Mouse (Mus musculus) heart, embryonic 15.5 days (tissue): ENCODE data around the gene Ccdc85a. TPM values are rescaled to one million over a fixed set of nuclear protein-coding genes. Genes with fewer than 3 reads are reported as not detected.
A peak's percentile ranks its signal among the peaks of the same experiment; 100 is the strongest.
"Not testable (repeated sequence)": the region's sequence is repeated elsewhere in the genome, so short reads cannot be mapped to it uniquely, and the experiment has no call there.

Experiments used
- ATAC-seq: fragments of 200-750 bp; cut with Nextera tagmentation; replicated peaks from 2 replicates; pipeline ENCODE4 v1.8.0; 2017; ENCODE audit warnings: low read depth, moderate TSS enrichment; ENCODE audit not compliant: insufficient number of reproducible peaks, insufficient read depth, low FRiP score
- H3K27ac ChIP-seq: fragments of 300-500 bp; sonication (generic); 2 replicates; pipeline ENCODE4 v1.5.1; 2015; ENCODE audit warnings: mild to moderate bottlenecking, inconsistent platforms
- H3K27me3 ChIP-seq: fragments of 300-500 bp; sonication (generic); 2 replicates; pipeline ENCODE4 v1.6.1; 2015; ENCODE audit warnings: inconsistent platforms
- H3K36me3 ChIP-seq: fragments of 300-500 bp; sonication (generic); 2 replicates; pipeline ENCODE4 v1.6.1; 2015; ENCODE audit warnings: mild to moderate bottlenecking, inconsistent platforms
- H3K4me1 ChIP-seq: fragments of 300-500 bp; sonication (generic); replicated peaks from 2 replicates; pipeline ENCODE4 v1.6.1; 2015; ENCODE audit warnings: inconsistent platforms
- H3K4me2 ChIP-seq: fragments of 300-500 bp; sonication (generic); 2 replicates; pipeline ENCODE4 v1.6.1; 2015; ENCODE audit warnings: inconsistent platforms, mild to moderate bottlenecking, moderate library complexity
- H3K4me3 ChIP-seq: fragments of 300-500 bp; sonication (generic); 2 replicates; pipeline ENCODE4 v1.5.1; 2015; ENCODE audit warnings: mild to moderate bottlenecking, inconsistent platforms
- H3K9ac ChIP-seq: fragments of 300-500 bp; sonication (generic); 2 replicates; pipeline ENCODE4 v1.6.1; 2015; ENCODE audit warnings: mild to moderate bottlenecking, inconsistent platforms
- H3K9me3 ChIP-seq: fragments of 300-500 bp; sonication (generic); replicated peaks from 2 replicates; pipeline ENCODE4 v1.6.1; 2016; ENCODE audit warnings: inconsistent platforms
- whole genome bisulfite sequencing: fragments of 180-500 bp; shearing (Covaris S2); methylation state at CpG from one replicate; pipeline ENCODE4 v1.1.7; 2015; ENCODE audit warnings: mixed read lengths; 5-methylcytosine and 5-hydroxymethylcytosine counted together
- polyA plus RNA-seq: library from polyadenylated mRNA; unstranded; fragments of >200 nt; fragmentation: Nextera tagmentation; extraction: Ambion mirVana; gene quantifications from 2 replicates; pipeline ENCODE4 v1.2.1, GENCODE M21; 2015

The Ccdc85a gene
- polyA plus RNA-seq, 1 experiment from 2014 or later = 1.0 TPM

DNA sequence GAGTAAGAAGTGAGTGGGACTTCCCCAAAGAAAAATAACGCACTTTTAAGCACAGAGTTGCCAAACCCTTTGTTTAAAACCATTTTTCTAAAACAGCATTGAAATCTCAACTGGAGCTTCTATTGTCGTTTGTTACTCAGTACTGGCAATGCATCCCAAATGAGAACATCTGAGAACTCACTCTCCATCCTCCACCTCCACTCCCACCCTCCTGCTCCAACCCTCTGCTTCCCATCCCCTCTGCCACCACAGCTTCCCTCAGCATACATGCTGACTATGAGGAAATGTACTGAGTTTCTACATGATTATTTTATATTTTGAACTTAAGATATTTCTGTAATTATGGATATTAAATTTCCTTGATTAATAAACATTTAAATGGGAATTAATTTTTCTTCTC is 168.3 kb downstream of the Ccdc85a start:
- no peaks in the 10 kb centered on the region for H3K36me3 ChIP-seq
- no peak overlapping the region for H3K9ac ChIP-seq
- H3K27me3 ChIP-seq = no peaks in the 10 kb centered on the region
- ATAC-seq = no peak
- H3K4me2 ChIP-seq = no peak overlapping the region
- H3K4me1 ChIP-seq = no peaks in the 10 kb centered on the region
- WGBS = 66% methylated on average over 2 of the region's 2 CpGs
- no peak overlapping the region for H3K4me3 ChIP-seq
- no peaks in the 10 kb centered on the region for H3K9me3 ChIP-seq
- no peak overlapping the region for H3K27ac ChIP-seq

DNA sequence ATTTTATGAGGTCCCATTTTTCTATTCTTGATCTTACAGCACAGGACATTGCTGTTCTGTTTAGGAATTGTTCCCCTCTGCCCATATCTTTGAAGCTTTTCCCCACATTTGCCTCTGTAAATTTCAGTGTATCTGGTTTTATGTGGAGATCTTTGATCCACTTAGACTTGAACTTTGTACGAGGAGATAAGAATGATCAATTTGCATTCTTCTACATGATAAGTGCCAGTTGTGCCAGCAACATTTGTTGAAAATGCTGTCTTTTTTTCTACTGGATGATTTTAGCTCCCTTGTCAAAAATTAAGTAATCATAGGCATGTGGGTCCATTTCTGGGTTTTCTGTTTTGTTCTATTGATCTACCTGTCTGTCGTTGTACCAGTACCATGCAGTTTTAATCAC is 174.2 kb downstream of the Ccdc85a start:
- not testable (repeated sequence) for ATAC-seq, H3K4me3 ChIP-seq, H3K9ac ChIP-seq, H3K27ac ChIP-seq, H3K27me3 ChIP-seq, H3K4me2 ChIP-seq, H3K9me3 ChIP-seq, H3K36me3 ChIP-seq, H3K4me1 ChIP-seq
- WGBS = 70% methylated on average over 2 of the region's 2 CpGs

DNA sequence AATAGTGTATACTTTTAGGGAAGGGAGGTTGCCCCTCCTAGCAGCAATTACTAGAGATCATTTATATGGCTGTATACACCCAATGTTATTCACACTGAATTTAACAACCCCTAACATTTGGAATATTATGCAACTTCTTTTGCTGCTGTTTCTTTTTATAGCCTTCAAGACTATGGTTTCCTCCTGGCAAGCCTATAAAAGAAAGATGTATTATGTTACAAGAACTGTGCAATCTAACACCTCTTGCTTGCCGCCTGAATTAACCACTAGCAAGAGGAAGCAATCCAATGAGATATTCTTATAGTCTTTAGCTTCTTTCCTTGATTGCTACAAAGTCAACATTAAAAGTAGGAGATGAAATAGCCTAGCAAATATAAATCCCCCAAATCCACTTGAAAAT is 187.0 kb downstream of the Ccdc85a start:
- 43% methylated on average over 1 of the region's 1 CpGs for WGBS
- H3K27me3 ChIP-seq = no peaks in the 10 kb centered on the region
- ATAC-seq = no peak
- no peak overlapping the region for H3K27ac ChIP-seq
- no peak overlapping the region for H3K4me3 ChIP-seq
- H3K36me3 ChIP-seq = no peaks in the 10 kb centered on the region
- no peaks in the 10 kb centered on the region for H3K9me3 ChIP-seq
- no peak overlapping the region for H3K9ac ChIP-seq
- H3K4me2 ChIP-seq = no peak overlapping the region
- H3K4me1 ChIP-seq = no peaks in the 10 kb centered on the region

DNA sequence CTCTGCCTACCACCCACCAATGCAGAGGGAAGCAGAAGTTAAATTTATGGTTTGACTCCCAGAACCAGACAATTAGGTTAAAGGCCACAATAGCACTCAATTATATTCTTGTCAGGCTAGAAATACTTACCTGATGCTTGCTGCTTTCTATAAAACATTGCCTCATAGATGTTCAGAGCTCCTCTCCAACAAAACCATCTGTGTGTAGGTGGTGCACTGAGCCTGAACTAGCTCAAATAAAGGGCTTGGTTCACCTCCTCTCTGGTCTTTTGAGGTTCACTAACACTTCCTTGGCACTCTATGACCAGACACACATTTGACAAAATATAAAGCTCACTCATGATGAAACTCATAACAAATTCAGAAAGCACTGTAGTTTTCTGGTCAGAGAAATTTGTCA is 208.2 kb downstream of the Ccdc85a start:
- no peak overlapping the region for H3K27ac ChIP-seq
- no peak for ATAC-seq
- H3K36me3 ChIP-seq = no peaks in the 10 kb centered on the region
- no peaks in the 10 kb centered on the region for H3K9me3 ChIP-seq
- H3K4me1 ChIP-seq = no peaks in the 10 kb centered on the region
- H3K4me3 ChIP-seq = no peak overlapping the region
- no peak overlapping the region for H3K4me2 ChIP-seq
- H3K27me3 ChIP-seq = no peaks in the 10 kb centered on the region
- no peak overlapping the region for H3K9ac ChIP-seq

DNA sequence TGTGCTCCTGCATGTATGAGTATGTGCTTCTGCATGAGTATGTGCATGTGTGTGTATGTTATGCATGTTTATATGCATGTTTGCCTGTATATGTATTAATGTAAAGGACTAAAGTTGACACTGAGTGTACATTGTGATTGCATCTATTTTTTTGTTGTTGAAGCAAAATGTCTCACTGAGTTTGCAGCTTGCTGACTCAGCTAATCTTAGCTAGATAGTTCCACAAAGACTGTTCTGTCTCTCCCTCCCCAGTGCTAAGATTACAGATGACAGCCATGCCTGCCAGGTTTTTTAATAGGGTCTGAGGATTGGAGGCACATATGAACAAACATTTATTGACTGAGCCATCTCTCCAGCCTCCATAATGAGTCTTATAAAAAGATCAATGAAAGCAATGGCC is 209.5 kb downstream of the Ccdc85a start:
- ATAC-seq = no peak
- Histone ChIP-seq H3K9me3 (no peaks in the 10 kb centered on the region), H3K4me2 (no peak overlapping the region), H3K27ac (no peak overlapping the region), H3K27me3 (no peaks in the 10 kb centered on the region), H3K4me3 (no peak overlapping the region), H3K36me3 (no peaks in the 10 kb centered on the region), H3K9ac (no peak overlapping the region), H3K4me1 (no peaks in the 10 kb centered on the region)

DNA sequence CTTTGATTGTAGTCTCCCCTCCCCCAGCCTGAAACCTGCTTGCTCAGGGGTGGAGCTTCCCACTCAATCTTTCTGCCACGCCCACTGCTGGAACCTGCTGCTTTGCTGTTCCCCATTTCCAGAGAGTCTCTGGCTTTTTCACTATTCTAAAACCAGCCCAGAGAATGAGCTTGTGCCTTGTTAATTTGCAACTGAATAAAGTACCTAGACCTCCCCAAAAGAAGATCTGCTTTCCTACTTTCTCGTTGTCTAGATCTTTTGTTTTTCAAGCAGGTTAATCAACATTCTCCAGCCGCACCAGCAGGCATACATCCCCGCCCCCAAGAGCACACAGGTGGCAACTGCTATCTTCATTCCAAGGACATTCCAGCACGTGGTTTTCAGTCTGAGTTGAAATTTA is 212.7 kb downstream of the Ccdc85a start:
- not testable (repeated sequence) for H3K4me1 ChIP-seq
- 66% methylated on average over 5 of the region's 5 CpGs for WGBS

DNA sequence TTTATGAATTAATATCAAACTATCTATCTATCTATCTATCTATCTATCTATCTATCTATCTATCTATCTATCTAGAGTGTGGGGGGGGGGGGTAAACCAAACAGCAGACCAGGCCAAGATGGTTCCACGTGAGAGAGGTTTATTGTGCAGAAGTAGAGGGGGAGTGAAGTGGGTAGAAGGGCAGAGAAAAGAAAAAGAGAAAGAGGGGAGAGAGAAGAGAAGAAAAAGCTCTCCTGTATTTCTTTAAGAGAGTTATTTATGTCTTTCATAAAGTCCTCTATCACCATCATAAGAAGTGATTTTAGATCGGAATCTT is 218.2 kb downstream of the Ccdc85a start:
- Histone ChIP-seq H3K4me1 (0 out of 2 replicates have a peak, but pooled peaks cover 3% of the 10 kb centered on the region), H3K27me3 (no peaks in the 10 kb centered on the region), H3K9ac (peak overlapping the region; percentile 46; the same call in 1 of the 2 replicates), H3K9me3 (no peaks in the 10 kb centered on the region), H3K36me3 (no peaks in the 10 kb centered on the region), H3K27ac (no peak overlapping the region), H3K4me3 (peak overlapping the region; percentile 53), H3K4me2 (peak overlapping the region; percentile 74)
- 47% methylated on average over 2 of the region's 2 CpGs for WGBS
- ATAC-seq = no peak

More for the DNA sequence above, 212.7 kb downstream of the Ccdc85a start:
- not testable (repeated sequence) for ATAC-seq, H3K9ac ChIP-seq, H3K4me3 ChIP-seq, H3K27ac ChIP-seq, H3K9me3 ChIP-seq, H3K4me2 ChIP-seq, H3K36me3 ChIP-seq, H3K27me3 ChIP-seq

DNA sequence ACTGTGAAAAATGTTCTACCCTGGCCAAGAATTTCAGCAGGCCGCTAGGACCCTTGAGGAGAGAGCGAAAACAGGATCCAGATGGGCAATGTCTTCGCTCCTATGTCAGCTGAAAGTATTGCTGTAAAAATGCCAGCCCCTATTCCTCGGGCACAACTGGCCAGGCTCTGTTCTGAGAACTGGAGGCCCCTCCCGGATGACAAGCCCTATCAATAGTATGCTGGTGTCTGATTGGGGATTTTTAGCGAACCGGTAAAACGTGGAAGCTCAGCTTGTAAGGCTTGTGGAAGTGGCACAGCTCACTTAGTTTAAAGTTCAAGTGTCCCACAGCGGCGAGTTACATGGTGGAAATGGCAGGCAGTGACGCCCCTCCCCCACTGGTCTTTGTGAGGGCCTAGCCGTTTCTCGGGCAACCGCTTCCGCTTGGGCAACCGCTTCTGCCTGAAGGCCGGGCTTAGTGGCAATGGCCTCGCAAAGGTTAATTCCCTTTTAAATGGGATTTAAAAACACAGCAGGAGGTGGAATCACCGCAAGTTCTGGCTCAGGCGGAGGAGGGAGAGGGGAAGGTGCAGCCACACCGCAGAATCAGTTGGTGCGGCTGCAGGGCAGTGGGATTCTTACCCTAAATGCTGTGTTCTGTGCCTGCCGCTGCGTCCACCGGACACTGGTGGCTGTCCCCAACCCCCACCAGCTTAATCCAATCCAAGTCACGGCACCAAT is 218.8 kb downstream of the Ccdc85a start:
- Histone ChIP-seq H3K36me3 (no peaks in the 10 kb centered on the region), H3K9ac (peak overlapping the region; percentile 46), H3K27ac (no peak overlapping the region), H3K4me2 (peak overlapping the region; percentile 74), H3K27me3 (no peaks in the 10 kb centered on the region), H3K4me3 (peak overlapping the region; percentile 53), H3K9me3 (no peaks in the 10 kb centered on the region), H3K4me1 (0 out of 2 replicates have a peak, but pooled peaks cover 3% of the 10 kb centered on the region)
- 5% methylated on average over 26 of the region's 26 CpGs for WGBS
- ATAC-seq = peak; percentile 76; the same call in 1 of the 2 replicates

DNA sequence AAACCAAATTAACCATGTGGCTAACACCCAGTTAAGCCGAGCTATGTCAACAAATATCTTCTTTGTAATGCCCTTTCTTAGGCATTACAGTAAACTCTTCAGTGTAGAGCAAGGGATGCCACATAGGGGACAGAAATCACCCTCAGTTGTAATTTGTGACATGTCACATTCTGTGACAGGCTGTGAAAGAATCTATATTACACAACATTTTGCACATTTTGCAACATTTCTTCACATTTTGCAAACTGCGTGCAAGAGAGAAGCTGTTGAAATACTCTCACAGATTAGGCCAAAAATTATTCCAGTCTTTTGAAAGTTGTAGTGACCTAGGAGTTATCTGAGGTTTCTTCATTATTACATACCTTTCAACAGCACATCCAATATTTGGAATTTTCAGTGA is 240.7 kb downstream of the Ccdc85a start:
- Histone ChIP-seq H3K9ac (no peak overlapping the region), H3K4me3 (no peak overlapping the region), H3K4me1 (no peaks in the 10 kb centered on the region), H3K36me3 (no peaks in the 10 kb centered on the region), H3K27ac (no peak overlapping the region), H3K27me3 (no peaks in the 10 kb centered on the region), H3K9me3 (no peaks in the 10 kb centered on the region), H3K4me2 (no peak overlapping the region)
- 70% methylated on average over 2 of the region's 2 CpGs for WGBS
- ATAC-seq = no peak

DNA sequence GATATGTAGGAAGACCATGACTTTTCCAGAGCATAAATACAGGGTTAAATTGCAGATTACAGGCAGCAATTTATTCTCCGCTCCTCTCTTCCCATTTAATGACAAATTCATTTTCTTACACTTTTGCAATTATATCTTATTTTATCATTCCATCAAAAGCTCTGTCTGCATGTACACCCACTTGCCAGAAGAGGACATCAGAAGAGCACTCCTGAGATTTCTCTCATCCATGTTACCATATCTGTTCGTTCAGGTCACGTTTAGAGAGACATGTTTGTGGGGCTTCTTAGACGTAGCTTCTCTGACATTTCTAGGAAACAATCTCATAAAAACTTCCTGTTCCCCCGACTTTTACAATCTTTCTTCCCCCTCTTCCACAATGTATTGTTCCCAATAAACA is 242.2 kb downstream of the Ccdc85a start:
- no peaks in the 10 kb centered on the region for H3K9me3 ChIP-seq
- H3K4me1 ChIP-seq = no peaks in the 10 kb centered on the region
- H3K36me3 ChIP-seq = no peaks in the 10 kb centered on the region
- H3K4me2 ChIP-seq = no peak overlapping the region
- no peak overlapping the region for H3K9ac ChIP-seq
- 65% methylated on average over 5 of the region's 5 CpGs for WGBS
- no peak overlapping the region for H3K4me3 ChIP-seq
- no peak overlapping the region for H3K27ac ChIP-seq
- no peak for ATAC-seq
- no peaks in the 10 kb centered on the region for H3K27me3 ChIP-seq

DNA sequence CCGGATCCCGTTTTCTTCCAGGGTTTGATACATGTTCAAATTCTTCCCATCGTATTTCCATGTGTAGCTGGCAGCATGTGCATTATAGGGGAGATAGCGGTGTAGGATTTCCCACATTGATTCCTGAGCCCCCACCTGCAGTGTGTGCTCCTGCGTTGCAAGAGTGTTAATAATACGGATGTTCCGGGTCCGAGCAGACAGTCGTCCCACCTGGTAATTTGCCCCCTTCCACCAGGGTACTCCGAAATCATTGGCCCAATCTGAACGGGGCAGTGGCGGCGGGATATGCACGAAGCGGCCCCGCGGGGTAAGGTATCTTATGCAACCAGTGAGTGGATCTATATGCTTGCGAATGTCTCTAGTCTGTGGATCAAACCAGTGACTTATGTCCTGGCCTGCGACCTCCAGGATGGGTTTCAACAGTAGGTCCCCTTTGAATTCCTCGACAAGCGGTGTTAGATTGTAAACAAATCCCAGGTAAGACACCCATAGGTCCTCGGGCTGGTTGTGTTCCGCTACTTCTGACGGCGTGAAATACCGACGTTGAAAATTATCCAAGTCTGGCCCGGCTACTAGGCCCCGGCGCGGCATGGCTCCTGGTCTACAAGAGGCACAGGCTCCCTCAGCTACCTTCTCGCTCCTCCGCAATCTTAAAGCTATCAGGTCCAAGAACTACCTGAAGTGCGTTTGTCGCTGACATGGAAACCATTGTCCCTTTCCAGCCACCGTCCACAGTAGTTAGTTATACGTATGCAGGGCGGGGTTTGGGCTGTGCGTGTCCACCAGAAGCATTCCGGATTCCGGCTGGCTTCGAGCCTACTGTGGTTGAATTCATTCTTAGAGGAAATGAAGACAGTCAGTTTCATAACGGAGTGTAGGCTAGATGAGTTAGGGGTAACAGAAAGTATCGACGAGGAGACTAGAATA is 244.6 kb downstream of the Ccdc85a start, which contains the start of gene Gm6685:
TSS of gene Gm6685 (minus strand) at position 644 of the 927 bp plus-strand sequence.
- not testable (repeated sequence) for H3K36me3 ChIP-seq, ATAC-seq, H3K27me3 ChIP-seq, H3K4me2 ChIP-seq, H3K27ac ChIP-seq, H3K9ac ChIP-seq, H3K9me3 ChIP-seq, H3K4me3 ChIP-seq, H3K4me1 ChIP-seq
- WGBS = 88% methylated on average over 45 of the region's 45 CpGs
